Mouse (Mus musculus) B cell, adult 2 months (primary cell): ENCODE measurements around the gene Zfp825.
"Not testable (repeated sequence)": the region's sequence is repeated elsewhere in the genome, so short reads cannot be mapped to it uniquely, and the experiment has no call there.

ENCODE experiments used
- DNase-seq, 2 experiments: peaks; one replicate each; pipeline ENCODE4 v3.0.0; 2022

Zfp825 gene

GRCm38 (mm10) chr13:74493911-74494679 is at the start of gene Zfp825:
TSS of gene Zfp825 (minus strand) at chr13:74493992.
- peak; percentile 60 to 68 for DNase-seq

GRCm38 (mm10) chr13:74535418-74535817 is 41.6 kb upstream of the Zfp825 start:
- not testable (repeated sequence) for DNase-seq

- peak; percentile 69 to 74 for DNase-seq
Observed at GRCm38 (mm10) chr13:74534864-74535263, 41.1 kb upstream of the Zfp825 start.

GRCm38 (mm10) chr13:74534096-74534495 is 40.3 kb upstream of the Zfp825 start:
- DNase-seq, result no peak

GRCm38 (mm10) chr13:74531251-74531650 is 37.5 kb upstream of the Zfp825 start:
- DNase-seq, result not testable (repeated sequence)

GRCm38 (mm10) chr13:74529372-74529715 is 35.6 kb upstream of the Zfp825 start:
- not testable (repeated sequence) for DNase-seq

- not testable (repeated sequence) for DNase-seq
Observed at GRCm38 (mm10) chr13:74528519-74529371, 35.0 kb upstream of the Zfp825 start.

- DNase-seq, result peak; percentile 63 to 64
Observed at GRCm38 (mm10) chr13:74522481-74523237, 28.9 kb upstream of the Zfp825 start.

- not testable (repeated sequence) for DNase-seq
Observed at GRCm38 (mm10) chr13:74522141-74522480, 28.3 kb upstream of the Zfp825 start.

GRCm38 (mm10) chr13:74507981-74508380 is 14.2 kb upstream of the Zfp825 start:
- not testable (repeated sequence) for DNase-seq

GRCm38 (mm10) chr13:74502851-74503250 is 9.1 kb upstream of the Zfp825 start:
- DNase-seq, result not testable (repeated sequence)

- not testable (repeated sequence) for DNase-seq
Observed at GRCm38 (mm10) chr13:74499696-74500095, 5.9 kb upstream of the Zfp825 start.

- not testable (repeated sequence) for DNase-seq
Observed at GRCm38 (mm10) chr13:74484326-74484725, 9.5 kb downstream of the Zfp825 start.

GRCm38 (mm10) chr13:74471468-74471867 is 22.3 kb downstream of the Zfp825 start:
- not testable (repeated sequence) for DNase-seq

GRCm38 (mm10) chr13:74462699-74463385 is 30.9 kb downstream of the Zfp825 start:
- DNase-seq, result peak; percentile 52 to 54

GRCm38 (mm10) chr13:74462318-74462698 is 31.5 kb downstream of the Zfp825 start:
- DNase-seq, result not testable (repeated sequence)

GRCm38 (mm10) chr13:74439895-74440294 is 53.9 kb downstream of the Zfp825 start:
- no peak for DNase-seq
